Mouse (Mus musculus) right cerebral cortex, postnatal 10 days (tissue): ENCODE results near the gene Scgb1b29.
"Not testable (repeated sequence)": the region's sequence is repeated elsewhere in the genome, so short reads cannot be mapped to it uniquely, and the experiment has no call there.

Experiments
- DNase-seq, 2 experiments: peaks; one replicate each; pipeline ENCODE4 v3.0.0; 2021; ENCODE audit warnings: low spot score in 2 of 2

Scgb1b29 gene

DNA sequence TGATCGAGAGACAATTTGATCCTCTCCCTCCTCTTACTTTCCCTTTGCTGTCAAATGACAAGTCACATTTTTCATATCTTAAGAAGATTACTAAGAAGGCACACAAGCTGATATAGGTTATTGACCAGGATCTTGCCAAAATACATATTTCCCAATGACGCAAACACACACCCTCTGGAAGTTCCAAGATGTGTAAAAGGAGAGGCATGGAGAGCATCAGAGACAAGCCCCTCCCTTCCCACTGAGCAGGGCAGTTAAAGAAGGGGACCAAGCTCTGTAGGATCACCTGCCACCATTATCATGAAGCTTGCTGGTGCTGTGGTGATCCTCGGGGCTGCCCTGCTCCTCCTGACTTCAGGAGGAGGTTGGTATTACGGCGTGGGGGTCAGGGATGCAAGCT, at the start of gene Scgb1b29:
TSS of gene Scgb1b29 (plus strand) at position 301 of the 400 bp plus-strand sequence.
- DNase-seq, result not testable (repeated sequence)

DNA sequence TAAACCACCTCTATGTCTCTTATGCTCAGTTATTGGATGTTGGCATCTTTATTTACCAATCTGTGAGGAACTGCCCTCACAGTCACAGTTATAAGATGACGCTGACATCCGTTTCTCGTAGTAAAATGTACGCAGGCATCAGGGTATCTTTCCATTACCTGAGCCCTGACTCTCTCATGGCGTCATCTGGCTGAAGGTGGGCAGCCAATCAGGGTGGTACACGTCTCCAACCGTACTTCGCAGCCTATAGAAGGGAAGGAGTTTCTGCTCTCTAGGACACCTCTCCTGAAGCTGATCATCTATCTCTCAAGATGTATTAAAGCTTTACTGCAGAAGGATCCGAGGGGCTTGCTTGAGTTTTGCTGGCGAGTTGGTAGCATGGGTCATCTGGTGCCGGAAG, 12.7 kb upstream of the Scgb1b29 start:
- not testable (repeated sequence) for DNase-seq
